Mouse (Mus musculus): ENCODE measurements around the gene Slc44a5.
A peak's percentile ranks its signal among the peaks of the same experiment; 100 is the strongest.

Slc44a5 gene

GRCm38 (mm10) chr3:154165882-154166281 lies 192.6 kb downstream of the Slc44a5 start:
- DNase-seq (ENCODE audit: low read depth, low spot score): no peak

- DNase-seq (ENCODE audit: low read depth, low spot score): no peak
Measured at GRCm38 (mm10) chr3:154171881-154172592, 198.8 kb downstream of the Slc44a5 start.

GRCm38 (mm10) chr3:154172593-154172965 lies 199.3 kb downstream of the Slc44a5 start:
- no peak for DNase-seq (ENCODE audit: low read depth, low spot score)

GRCm38 (mm10) chr3:154173556-154173955 lies 200.3 kb downstream of the Slc44a5 start:
- no peak for DNase-seq (ENCODE audit: low read depth, low spot score)

GRCm38 (mm10) chr3:154174031-154174430 lies 200.8 kb downstream of the Slc44a5 start:
- no peak for DNase-seq (ENCODE audit: low read depth, low spot score)

GRCm38 (mm10) chr3:154174766-154175165 lies 201.5 kb downstream of the Slc44a5 start:
- no peak for DNase-seq (ENCODE audit: low read depth, low spot score)

DNA sequence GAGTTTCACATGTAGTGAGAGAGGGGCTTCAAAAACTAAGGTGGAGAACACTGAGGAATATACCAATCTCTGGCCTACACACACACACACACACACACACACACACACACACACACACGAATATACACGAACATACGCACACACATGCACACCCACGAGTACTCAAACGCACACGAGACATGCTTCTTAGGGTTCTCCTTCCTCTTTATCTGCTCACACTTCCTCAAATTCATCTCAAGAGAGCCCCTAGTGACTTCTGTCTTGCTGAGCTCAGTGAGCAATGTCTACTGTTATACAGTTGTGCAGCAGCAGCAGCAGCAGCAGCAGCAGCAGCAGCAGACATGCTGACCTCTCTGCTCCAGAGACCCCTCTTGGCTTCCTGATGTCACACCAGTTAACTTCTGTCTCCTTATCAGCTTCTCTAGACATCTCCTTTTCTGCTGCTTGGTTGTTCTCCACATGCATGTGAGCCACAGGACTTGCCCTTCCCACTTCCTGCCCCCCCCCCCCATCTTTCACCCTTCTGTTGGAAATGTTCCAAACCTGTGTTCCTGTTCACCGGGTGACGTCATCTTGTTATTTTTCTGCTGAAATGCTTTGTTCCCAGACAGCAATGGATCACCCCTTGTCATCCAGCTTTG lies 204.5 kb downstream of the Slc44a5 start:
- DNase-seq (ENCODE audit: low read depth, low spot score): peak; percentile 14

- peak; percentile 4 for DNase-seq (ENCODE audit: low read depth, low spot score)
Measured at GRCm38 (mm10) chr3:154179423-154179920, 206.2 kb downstream of the Slc44a5 start.

GRCm38 (mm10) chr3:154182987-154183386 lies 209.8 kb downstream of the Slc44a5 start:
- no peak for DNase-seq (ENCODE audit: low read depth, low spot score)

DNA sequence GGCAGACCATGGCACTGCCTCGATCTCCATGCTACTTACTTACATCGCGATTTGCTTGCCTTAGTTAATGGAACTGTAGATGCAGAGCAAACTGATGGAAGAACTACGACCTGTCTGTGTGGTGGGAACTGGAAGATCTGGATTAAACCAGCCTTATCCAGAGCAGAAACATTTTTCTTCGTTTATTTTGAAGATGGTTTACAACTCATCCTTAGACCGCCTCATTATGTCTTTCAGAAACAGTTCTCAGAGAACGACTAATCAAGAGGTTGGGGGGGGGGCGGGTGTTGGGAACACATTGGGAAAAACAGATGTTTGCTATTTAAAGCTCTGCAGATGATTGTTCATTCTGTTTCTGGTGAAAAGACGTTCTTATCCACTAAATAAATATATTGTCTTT lies 210.7 kb downstream of the Slc44a5 start:
- DNase-seq (ENCODE audit: low read depth, low spot score): no peak

GRCm38 (mm10) chr3:154188668-154189067 lies 215.4 kb downstream of the Slc44a5 start:
- DNase-seq (ENCODE audit: low read depth, low spot score): no peak

DNA sequence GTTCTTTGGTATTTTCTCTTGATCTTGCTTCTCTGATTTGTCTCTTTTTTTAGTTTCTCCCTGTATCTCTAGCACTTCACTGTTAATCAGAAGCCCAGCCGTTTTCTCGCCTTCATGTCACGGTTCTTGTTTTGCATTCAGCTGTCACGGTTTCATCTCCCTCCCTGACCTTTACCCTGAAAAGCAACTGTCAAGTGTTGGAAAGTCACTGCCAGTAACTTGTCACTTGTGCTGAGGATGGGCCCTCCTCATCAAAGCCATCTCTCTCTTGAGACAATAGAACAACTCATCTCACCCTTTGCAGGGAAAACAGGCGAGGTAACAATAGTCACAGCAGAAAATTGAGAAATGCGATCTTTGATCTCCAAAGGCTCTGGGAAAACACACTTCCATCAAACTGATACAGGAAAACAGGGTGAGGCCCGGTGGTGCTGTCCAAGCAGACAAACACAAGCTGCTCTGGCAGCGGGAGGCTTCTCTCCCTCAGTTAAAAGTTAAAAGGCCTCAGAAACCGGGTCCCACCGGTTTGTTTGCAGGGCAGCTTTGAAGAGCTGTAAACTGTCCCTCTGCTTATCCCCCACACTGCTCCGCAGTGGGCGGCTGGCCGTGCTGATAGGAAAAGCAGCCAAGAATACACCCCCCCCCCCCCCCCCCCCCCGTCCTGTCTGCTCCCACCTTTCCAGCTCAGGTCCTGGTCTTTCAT lies 219.2 kb downstream of the Slc44a5 start:
- no peak for DNase-seq (ENCODE audit: low read depth, low spot score)

DNA sequence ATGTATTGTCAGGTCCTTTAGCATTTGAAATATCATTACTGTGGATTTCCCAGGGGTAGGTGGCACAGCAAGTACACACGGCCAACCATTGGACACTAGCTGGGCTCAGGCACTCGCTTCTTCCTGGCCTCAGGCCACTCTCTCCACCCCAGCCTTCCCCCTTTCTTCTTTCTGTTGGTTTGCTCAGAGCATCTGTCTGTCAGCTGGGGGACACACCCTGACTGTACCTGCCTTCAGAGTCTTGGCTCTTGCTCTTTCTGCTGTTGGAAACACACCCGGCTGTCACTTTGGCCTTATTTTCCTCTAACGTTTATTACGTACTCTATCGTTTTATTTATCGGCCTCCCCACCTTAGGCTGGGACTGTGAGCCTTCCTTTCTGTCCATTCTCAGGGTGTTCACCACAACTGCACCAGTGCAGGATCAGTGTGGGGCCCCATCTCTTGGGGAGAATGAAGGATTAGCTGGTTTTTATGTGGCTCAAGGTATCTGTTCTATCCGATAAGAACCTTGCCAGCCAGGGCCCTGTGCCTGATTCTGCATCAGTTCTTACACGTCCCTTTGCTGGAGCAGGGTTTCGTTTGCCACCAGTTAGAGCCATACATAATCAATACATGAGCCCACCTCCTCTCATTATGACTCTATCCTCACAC lies 220.1 kb downstream of the Slc44a5 start:
- no peak for DNase-seq (ENCODE audit: low read depth, low spot score)

GRCm38 (mm10) chr3:154200422-154200828 lies 227.2 kb downstream of the Slc44a5 start:
- DNase-seq (ENCODE audit: low read depth, low spot score): no peak

- DNase-seq (ENCODE audit: low read depth, low spot score): no peak
Measured at GRCm38 (mm10) chr3:154201796-154202195, 228.6 kb downstream of the Slc44a5 start.

DNA sequence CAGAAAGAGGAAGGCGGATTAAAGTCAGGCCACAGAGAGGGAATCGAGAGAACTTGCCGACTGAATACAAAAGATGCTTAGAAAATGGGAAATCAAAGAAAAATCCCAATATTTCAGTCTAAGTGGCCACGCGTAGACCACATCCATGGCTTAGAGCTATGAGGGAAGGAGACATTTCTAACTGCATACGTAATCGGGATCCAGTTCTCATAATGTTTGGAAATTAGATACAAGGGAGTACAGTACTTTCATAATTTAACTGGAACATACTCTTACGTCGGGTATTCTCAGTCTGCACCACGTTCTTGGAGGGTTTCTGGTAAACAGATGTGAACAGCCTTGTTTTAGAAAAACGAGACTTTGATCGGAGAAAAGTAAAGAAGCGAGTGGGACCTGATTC lies 229.1 kb downstream of the Slc44a5 start:
- no peak for DNase-seq (ENCODE audit: low read depth, low spot score)

DNA sequence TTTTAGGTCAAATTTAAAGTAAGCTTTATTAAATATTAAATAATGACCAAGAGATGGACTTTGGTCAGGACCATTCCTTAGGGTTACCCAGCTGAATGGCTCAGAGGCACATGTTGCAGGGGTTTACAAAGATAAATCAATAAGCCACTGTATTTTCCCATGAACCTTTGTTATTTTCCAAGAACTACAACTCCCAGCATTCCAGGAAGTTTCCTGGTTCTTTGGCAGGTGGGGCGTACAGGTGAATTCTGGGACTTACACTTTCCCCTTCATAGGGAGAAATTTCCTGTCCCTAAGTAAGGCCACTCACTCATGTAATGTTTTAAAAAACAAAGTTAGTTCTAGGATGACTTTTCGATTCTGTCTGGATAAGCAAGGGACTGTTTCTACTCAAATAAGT lies 235.2 kb downstream of the Slc44a5 start:
- no peak for DNase-seq (ENCODE audit: low read depth, low spot score)

GRCm38 (mm10) chr3:154209201-154209754 lies 236.0 kb downstream of the Slc44a5 start:
- DNase-seq (ENCODE audit: low read depth, low spot score): no peak

- no peak for DNase-seq (ENCODE audit: low read depth, low spot score)
Measured at GRCm38 (mm10) chr3:154209776-154210430, 236.7 kb downstream of the Slc44a5 start.

DNA sequence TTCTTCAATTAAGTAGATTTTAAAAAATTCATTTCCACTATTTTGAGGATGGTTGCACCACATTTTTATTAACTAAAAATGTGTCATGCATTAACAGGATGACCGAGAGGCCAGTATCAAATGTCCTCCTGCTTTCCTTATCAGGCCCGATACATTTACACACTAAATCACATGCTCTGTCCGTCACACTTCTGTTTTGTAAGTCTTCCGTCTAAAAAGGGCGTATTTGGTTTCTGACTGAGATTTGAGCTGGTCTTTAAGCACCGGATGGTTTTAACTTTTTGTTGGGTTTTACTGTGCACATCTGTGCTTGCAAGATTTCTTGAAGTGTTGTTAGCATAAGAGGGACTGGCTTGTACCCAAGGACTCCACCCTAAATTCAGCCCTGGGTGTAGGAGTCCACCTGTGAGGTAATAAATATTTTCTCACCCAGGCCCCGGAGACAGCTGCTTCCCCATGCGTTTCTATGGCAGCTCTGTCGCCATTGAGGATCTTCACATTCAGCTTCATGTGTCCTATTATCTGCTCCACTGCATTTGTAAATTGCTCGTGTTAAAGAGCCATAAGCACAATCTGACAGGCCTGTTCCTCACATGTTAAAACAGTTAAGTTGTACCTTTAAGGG lies 237.3 kb downstream of the Slc44a5 start:
- no peak for DNase-seq (ENCODE audit: low read depth, low spot score)

DNA sequence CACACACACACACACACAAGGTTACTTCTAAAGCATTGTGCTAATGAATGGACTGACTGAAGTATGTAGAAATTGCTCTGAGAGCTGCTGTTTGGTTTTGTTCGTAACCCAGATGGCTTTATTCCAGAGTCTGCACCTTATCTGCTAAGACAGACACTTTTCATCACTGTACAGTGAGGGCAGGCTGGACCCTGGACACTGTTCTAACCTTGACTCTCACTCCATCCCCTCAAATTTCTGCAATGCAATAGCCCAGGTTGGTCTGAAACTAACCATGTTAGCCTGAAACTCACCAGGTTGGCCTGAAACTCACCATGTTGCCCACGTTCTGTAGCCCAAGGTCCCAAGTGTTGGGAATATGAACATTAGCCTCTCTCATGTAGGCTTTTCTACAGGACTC lies 239.3 kb downstream of the Slc44a5 start:
- no peak for DNase-seq (ENCODE audit: low read depth, low spot score)

All from CD4-positive, CD25-positive, alpha-beta regulatory T cell, adult 2 months (primary cell).